Mouse (Mus musculus) adrenal gland, adult 10 weeks (tissue): Measurements from ENCODE around the gene Mn1. TPM values are rescaled to one million over a fixed set of nuclear protein-coding genes. Genes with fewer than 3 reads are reported as not detected.

ENCODE experiments used
- polyA plus RNA-seq: library from polyadenylated mRNA; stranded (reverse); fragments of 350-450 nt; fragmentation: Illumina TruSeq; extraction: RNeasy Lipid Tissue Mini Kit (QIAGEN cat#74804); gene quantifications from one replicate; pipeline ENCODE4 v1.2.3, GENCODE M21; 2014; ENCODE audit warnings: low read depth, low replicate concordance

Mn1 gene
- polyA plus RNA-seq, result 0.23 TPM

GRCm38 (mm10) chr5:111416591-111417374 lies at the start of gene Mn1:
Gene Mn1, plus strand, starts transcription at chr5:111417362.

Other genes starting within 250 kb of the Mn1 start
- gene Pitpnb, start 86.6 kb upstream of the Mn1 start, polyA plus RNA-seq, result 144 TPM